Mouse (Mus musculus) layer of hippocampus, adult 9-11 months (tissue): Measurements from ENCODE around the gene Cdkn2d.
"Not testable (repeated sequence)": the region's sequence is repeated elsewhere in the genome, so short reads cannot be mapped to it uniquely, and the experiment has no call there.

Experiments used
- DNase-seq: peaks from one replicate; pipeline ENCODE4 v3.0.0; 2022

Cdkn2d gene

GRCm38 (mm10) chr9:21274336-21274735 is 16.9 kb downstream of the Cdkn2d start:
- DNase-seq = no peak

GRCm38 (mm10) chr9:21273520-21274228 is 17.5 kb downstream of the Cdkn2d start:
- DNase-seq = no peak

- DNase-seq = no peak
These were observed 18.1 kb downstream of the Cdkn2d start for GRCm38 (mm10) chr9:21273094-21273493.

GRCm38 (mm10) chr9:21272391-21272790 is 18.8 kb downstream of the Cdkn2d start:
- DNase-seq = no peak

GRCm38 (mm10) chr9:21269590-21269989 is 21.6 kb downstream of the Cdkn2d start:
- not testable (repeated sequence) for DNase-seq

- DNase-seq = no peak
These were observed 22.9 kb downstream of the Cdkn2d start for GRCm38 (mm10) chr9:21268305-21268704.

GRCm38 (mm10) chr9:21266889-21267288 is 24.3 kb downstream of the Cdkn2d start:
- no peak for DNase-seq

GRCm38 (mm10) chr9:21265611-21266010 is 25.6 kb downstream of the Cdkn2d start:
- no peak for DNase-seq

GRCm38 (mm10) chr9:21265000-21265561 is 26.1 kb downstream of the Cdkn2d start, which contains the start of gene Atg4d:
Atg4d (plus strand) TSS chr9:21265293.
- peak; percentile 99 for DNase-seq

GRCm38 (mm10) chr9:21264272-21264999 is 26.8 kb downstream of the Cdkn2d start:
- no peak for DNase-seq

- DNase-seq = no peak
These were observed 29.4 kb downstream of the Cdkn2d start for GRCm38 (mm10) chr9:21261831-21262230.

- no peak for DNase-seq
These were observed 30.6 kb downstream of the Cdkn2d start for GRCm38 (mm10) chr9:21260491-21261040.

GRCm38 (mm10) chr9:21256349-21256748 is 34.9 kb downstream of the Cdkn2d start:
- not testable (repeated sequence) for DNase-seq

GRCm38 (mm10) chr9:21254690-21255089 is 36.5 kb downstream of the Cdkn2d start:
- no peak for DNase-seq

- no peak for DNase-seq
These were observed 40.0 kb downstream of the Cdkn2d start for GRCm38 (mm10) chr9:21251116-21251735.

- DNase-seq = no peak
These were observed 40.7 kb downstream of the Cdkn2d start for GRCm38 (mm10) chr9:21250509-21250908.

GRCm38 (mm10) chr9:21249629-21250508 is 41.3 kb downstream of the Cdkn2d start:
- DNase-seq = no peak

- DNase-seq = peak; percentile 83
These were observed 42.9 kb downstream of the Cdkn2d start, which contains the start of gene S1pr5 for GRCm38 (mm10) chr9:21248326-21248725. S1pr5 (minus strand) TSS chr9:21248443.

GRCm38 (mm10) chr9:21246342-21246741 is 44.9 kb downstream of the Cdkn2d start:
- no peak for DNase-seq

- DNase-seq = no peak
These were observed 46.1 kb downstream of the Cdkn2d start for GRCm38 (mm10) chr9:21245113-21245487.

GRCm38 (mm10) chr9:21244428-21245112 is 46.6 kb downstream of the Cdkn2d start:
- no peak for DNase-seq
